Mouse (Mus musculus) myocyte (in vitro differentiated cells): ENCODE measurements around the gene Lmo7. TPM values are rescaled to one million over a fixed set of nuclear protein-coding genes. Genes with fewer than 3 reads are reported as not detected.

ENCODE experiments used
- H3K27me3 ChIP-seq: one replicate; pipeline ENCODE4 v1.6.1; 2011; ENCODE audit not compliant: control insufficient read depth, insufficient read depth, insufficient read length
- H3K36me3 ChIP-seq: one replicate; pipeline ENCODE4 v1.6.1; 2011; ENCODE audit not compliant: control insufficient read depth, insufficient read depth
- H3K4me2 ChIP-seq: one replicate; pipeline ENCODE4 v1.6.1; 2011; ENCODE audit warnings: low read depth, control low read depth
- H3K4me3 ChIP-seq: one replicate; pipeline ENCODE4 v1.5.1; 2011; ENCODE audit warnings: mild to moderate bottlenecking, control low read depth, moderate library complexity
- H3K79me2 ChIP-seq: one replicate; pipeline ENCODE4 v1.6.1; 2011; ENCODE audit not compliant: control insufficient read depth, insufficient read depth
- H3ac ChIP-seq: one replicate; pipeline ENCODE4 v1.6.1; 2011; ENCODE audit not compliant: control insufficient read depth, insufficient read length
- CEBPB ChIP-seq: IDR thresholded peaks from 2 replicates; pipeline ENCODE4 v1.6.1; 2011; ENCODE audit warnings: mild to moderate bottlenecking, moderate library complexity; ENCODE audit not compliant: poor library complexity, insufficient read depth, severe bottlenecking
- E2F4 ChIP-seq: IDR thresholded peaks from one replicate; pipeline ENCODE4 v1.6.1; 2011; ENCODE audit warnings: mild to moderate bottlenecking, control low read depth, moderate library complexity; ENCODE audit not compliant: insufficient read depth
- MAX ChIP-seq: IDR thresholded peaks from one replicate; pipeline ENCODE4 v1.6.1; 2011; ENCODE audit warnings: low read depth, mild to moderate bottlenecking, control low read depth
- MYOD1 ChIP-seq, 3 experiments: IDR thresholded peaks; one replicate each; pipeline ENCODE4 v1.6.1; 2011; ENCODE audit warnings: control low read depth in 2 of 3, low read depth in 2 of 3, mild to moderate bottlenecking in 2 of 3, moderate library complexity in 1 of 3; ENCODE audit not compliant: insufficient read length in 2 of 3, control insufficient read depth in 1 of 3
- MYOG ChIP-seq, 3 experiments: IDR thresholded peaks; one replicate each; pipeline ENCODE4 v1.6.1; 2011; ENCODE audit warnings: control low read depth in 2 of 3, low read depth in 2 of 3, mild to moderate bottlenecking in 2 of 3; ENCODE audit not compliant: insufficient read length in 2 of 3, control insufficient read depth in 1 of 3, insufficient read depth in 1 of 3
- POLR2A ChIP-seq: IDR thresholded peaks from one replicate; pipeline ENCODE4 v1.6.1; 2011; ENCODE audit warnings: low read depth, mild to moderate bottlenecking, control low read depth, moderate library complexity; ENCODE audit not compliant: insufficient read length
- POLR2AphosphoS2 ChIP-seq: IDR thresholded peaks from one replicate; pipeline ENCODE4 v1.6.1; 2011; ENCODE audit warnings: low read depth, control low read depth; ENCODE audit not compliant: insufficient read length
- REST ChIP-seq: IDR thresholded peaks from one replicate; pipeline ENCODE4 v1.6.1; 2011; ENCODE audit warnings: mild to moderate bottlenecking, control low read depth, moderate library complexity; ENCODE audit not compliant: insufficient read depth, insufficient read length
- SRF ChIP-seq: IDR thresholded peaks from one replicate; pipeline ENCODE4 v1.6.1; 2011; ENCODE audit warnings: low read depth; ENCODE audit not compliant: control insufficient read depth, insufficient read length
- TCF12 ChIP-seq: IDR thresholded peaks from one replicate; pipeline ENCODE4 v1.6.1; 2011; ENCODE audit warnings: mild to moderate bottlenecking, control low read depth; ENCODE audit not compliant: poor library complexity, insufficient read depth, severe bottlenecking
- TCF3 ChIP-seq: IDR thresholded peaks from one replicate; pipeline ENCODE4 v1.6.1; 2011; ENCODE audit warnings: low read depth, control low read depth; ENCODE audit not compliant: insufficient read length
- USF1 ChIP-seq: IDR thresholded peaks from one replicate; pipeline ENCODE4 v1.6.1; 2011; ENCODE audit warnings: low read depth, mild to moderate bottlenecking, control low read depth, moderate library complexity
- polyA plus RNA-seq: library from polyadenylated mRNA; unstranded; fragments of >200 nt; fragmentation: generic; extraction: Trizol; gene quantifications from one replicate; pipeline ENCODE4 v1.2.1, GENCODE M21; 2012; ENCODE audit warnings: missing spikeins

The Lmo7 gene
- polyA plus RNA-seq, 1 experiment, result 56.1 TPM

DNA sequence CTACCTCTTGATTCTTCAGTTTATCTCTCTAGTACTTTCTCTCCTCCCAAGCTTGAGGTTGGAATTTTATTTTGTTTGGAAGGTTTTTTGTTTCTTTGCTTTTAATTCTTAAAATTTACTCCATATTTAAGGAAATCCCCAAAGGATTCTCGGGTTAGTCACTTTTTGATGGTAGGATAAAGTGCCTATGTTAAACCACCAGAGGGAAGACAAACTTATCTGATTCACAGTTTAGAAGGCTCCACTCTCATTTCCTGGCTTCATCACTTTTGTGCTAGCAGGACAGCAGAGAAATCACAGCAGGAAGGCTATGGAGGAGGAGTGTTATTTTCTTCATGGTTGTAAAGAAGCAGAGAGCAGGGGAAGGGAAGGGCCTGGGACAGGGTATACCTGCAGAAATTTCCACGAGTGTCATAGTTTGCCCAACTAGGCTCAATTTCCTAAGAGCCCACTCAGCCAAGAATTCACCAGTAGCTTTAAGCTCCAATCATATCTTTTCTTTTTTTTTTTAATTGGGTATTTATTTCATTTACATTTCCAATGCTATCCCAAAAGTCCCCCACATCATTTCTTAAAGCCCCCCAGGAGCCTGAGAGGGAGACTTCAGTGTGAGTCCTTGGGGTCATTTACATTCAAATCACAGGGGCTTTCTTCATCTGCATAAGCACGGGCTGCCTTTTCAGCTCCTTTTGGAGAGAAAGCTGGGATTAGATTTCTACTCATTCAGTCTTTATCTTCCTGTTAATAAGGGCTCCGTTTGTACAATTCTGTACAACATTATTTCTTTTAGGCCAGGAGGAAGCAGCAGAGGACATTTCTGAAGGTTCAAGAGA is 46.8 kb downstream of the Lmo7 start:
- no peak for TF ChIP-seq TCF12
- no peak for TF ChIP-seq E2F4
- TF ChIP-seq USF1, result no peak
- no peak for TF ChIP-seq TCF3
- no peak for TF ChIP-seq MAX
- no peak for TF ChIP-seq MYOG (IDR thresholded peaks at IDR 0.05; ENCODE audit: control insufficient read depth in 1 of 3, insufficient read depth in 1 of 3, insufficient read length in 2 of 3, low read depth in 2 of 3)
- no peak for TF ChIP-seq POLR2A
- TF ChIP-seq REST, result no peak
- no peak for TF ChIP-seq CEBPB
- TF ChIP-seq MYOD1 (IDR thresholded peaks at IDR 0.05; ENCODE audit: control insufficient read depth in 1 of 3, insufficient read length in 2 of 3, low read depth in 2 of 3), result no peak

DNA sequence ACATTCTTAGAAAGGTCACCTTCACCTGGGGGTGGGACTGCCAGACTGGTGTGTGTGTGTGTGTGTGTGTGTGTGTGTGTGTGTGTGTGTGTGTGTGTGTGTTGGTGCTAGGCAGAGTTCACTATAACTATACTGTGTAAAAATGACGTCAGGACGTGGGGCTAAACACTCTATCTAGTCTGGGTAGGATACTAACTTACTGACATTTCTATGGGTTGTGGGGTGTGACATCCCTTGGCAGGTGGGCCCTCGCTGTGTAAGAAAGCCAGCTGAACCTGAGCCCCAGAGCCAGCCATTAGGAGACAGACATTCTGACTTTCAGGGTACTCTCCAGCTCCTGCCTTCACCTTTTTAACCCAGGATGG is 47.4 kb downstream of the Lmo7 start:
- Histone ChIP-seq H3K27me3 (no peaks in the 10 kb centered on the region), H3K79me2 (no peaks in the 10 kb centered on the region), H3K4me2 (no peak overlapping the region), H3ac (no peak overlapping the region), H3K4me3 (no peak overlapping the region), H3K36me3 (no peaks in the 10 kb centered on the region)
- no peak for TF ChIP-seq TCF12
- TF ChIP-seq USF1, result no peak
- no peak for TF ChIP-seq MAX
- TF ChIP-seq CEBPB, result no peak
- no peak for TF ChIP-seq MYOD1 (IDR thresholded peaks at IDR 0.05; ENCODE audit: control insufficient read depth in 1 of 3, insufficient read length in 2 of 3, low read depth in 2 of 3)
- no peak for TF ChIP-seq E2F4
- no peak for TF ChIP-seq POLR2AphosphoS2
- TF ChIP-seq POLR2A, result no peak
- TF ChIP-seq SRF, result no peak
- TF ChIP-seq REST, result no peak
- TF ChIP-seq TCF3, result no peak
- no peak for TF ChIP-seq MYOG (IDR thresholded peaks at IDR 0.05; ENCODE audit: control insufficient read depth in 1 of 3, insufficient read depth in 1 of 3, insufficient read length in 2 of 3, low read depth in 2 of 3)

More for the DNA sequence above, 46.8 kb downstream of the Lmo7 start:
- Histone ChIP-seq H3K36me3 (no peaks in the 10 kb centered on the region), H3K4me2 (no peak overlapping the region), H3K79me2 (no peaks in the 10 kb centered on the region), H3ac (no peak overlapping the region), H3K27me3 (no peaks in the 10 kb centered on the region), H3K4me3 (no peak overlapping the region)

DNA sequence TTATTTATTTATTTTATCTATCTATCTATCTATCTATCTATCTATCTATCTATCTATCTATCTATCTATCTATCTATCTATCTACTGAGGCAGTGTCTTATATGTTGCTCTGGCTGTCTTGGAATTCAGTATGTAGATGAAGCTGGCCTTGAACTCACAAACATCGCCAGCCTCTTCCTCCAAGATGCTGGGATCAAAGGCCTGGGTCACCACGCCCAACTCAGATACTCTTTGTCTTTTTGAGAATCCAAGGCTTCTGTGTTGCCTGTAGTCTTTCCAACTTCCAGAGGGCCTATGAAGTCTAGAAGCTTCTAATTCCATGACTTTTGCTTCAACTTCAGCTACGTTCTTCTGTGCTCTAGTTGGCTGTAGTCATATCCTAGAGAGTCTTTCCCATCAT is 48.7 kb downstream of the Lmo7 start:
- H3K4me3 ChIP-seq, result no peak overlapping the region
- no peak overlapping the region for H3ac ChIP-seq
- no peak overlapping the region for H3K4me2 ChIP-seq
- H3K79me2 ChIP-seq, result no peaks in the 10 kb centered on the region
- H3K27me3 ChIP-seq, result no peaks in the 10 kb centered on the region
- H3K36me3 ChIP-seq, result no peaks in the 10 kb centered on the region
- TF ChIP-seq E2F4 (no peak), TCF12 (no peak), USF1 (no peak), MYOG (IDR thresholded peaks at IDR 0.05; ENCODE audit: control insufficient read depth in 1 of 3, insufficient read depth in 1 of 3, insufficient read length in 2 of 3, low read depth in 2 of 3) (no peak), SRF (no peak), CEBPB (no peak), POLR2AphosphoS2 (no peak), MAX (no peak), REST (no peak), MYOD1 (IDR thresholded peaks at IDR 0.05; ENCODE audit: control insufficient read depth in 1 of 3, insufficient read length in 2 of 3, low read depth in 2 of 3) (no peak), TCF3 (no peak), POLR2A (no peak)

DNA sequence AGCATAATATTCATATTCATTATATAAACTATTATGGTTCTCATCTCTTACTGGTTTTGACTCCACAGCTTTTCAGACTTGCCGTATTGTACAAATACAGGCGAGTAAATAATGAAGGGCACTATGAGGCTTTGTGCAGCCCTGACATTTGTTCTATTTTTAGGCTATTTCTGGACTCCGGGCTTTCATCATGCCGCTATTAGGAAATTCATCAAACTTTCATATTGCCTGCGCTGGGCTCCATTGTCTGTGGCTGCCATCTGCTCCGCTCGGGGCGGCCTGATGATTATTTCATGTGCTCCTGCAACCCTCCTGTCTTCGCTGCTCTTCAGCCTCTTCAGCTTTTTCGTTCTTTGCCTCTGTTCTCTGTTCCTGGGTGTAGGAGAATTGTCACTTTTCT is 50.3 kb downstream of the Lmo7 start:
- Histone ChIP-seq H3K79me2 (no peaks in the 10 kb centered on the region), H3ac (no peak overlapping the region), H3K4me3 (no peak overlapping the region), H3K4me2 (no peak overlapping the region), H3K27me3 (no peaks in the 10 kb centered on the region), H3K36me3 (no peaks in the 10 kb centered on the region)
- TF ChIP-seq SRF (no peak), TCF3 (no peak), E2F4 (no peak), POLR2AphosphoS2 (no peak), MYOD1 (IDR thresholded peaks at IDR 0.05; ENCODE audit: control insufficient read depth in 1 of 3, insufficient read length in 2 of 3, low read depth in 2 of 3) (no peak), MYOG (IDR thresholded peaks at IDR 0.05; ENCODE audit: control insufficient read depth in 1 of 3, insufficient read depth in 1 of 3, insufficient read length in 2 of 3, low read depth in 2 of 3) (no peak), CEBPB (no peak), POLR2A (no peak), USF1 (no peak), MAX (no peak), TCF12 (no peak), REST (no peak)

DNA sequence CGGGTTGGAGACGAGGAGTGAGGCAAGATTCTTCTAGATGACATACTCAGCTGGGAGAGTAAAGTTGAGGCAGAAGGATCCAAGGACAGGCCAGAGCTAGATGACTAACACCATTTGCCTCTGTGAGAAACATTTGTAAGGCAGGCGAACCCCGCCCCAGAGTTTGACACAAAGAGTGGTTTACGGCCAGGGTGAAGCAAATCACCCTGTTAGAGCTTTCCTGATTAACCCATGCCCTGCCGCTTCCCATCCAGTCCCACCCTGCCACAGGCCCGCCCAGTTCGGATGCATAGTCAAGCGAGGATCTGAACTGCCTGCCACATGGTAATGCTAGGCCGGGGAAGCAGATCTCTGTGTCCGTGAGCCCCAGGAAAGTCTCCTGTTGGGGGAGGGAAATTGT is 51.5 kb downstream of the Lmo7 start:
- TF ChIP-seq MYOD1 (IDR thresholded peaks at IDR 0.05; ENCODE audit: control insufficient read depth in 1 of 3, insufficient read length in 2 of 3, low read depth in 2 of 3), result no peak
- Histone ChIP-seq H3K79me2 (no peaks in the 10 kb centered on the region), H3K27me3 (no peaks in the 10 kb centered on the region), H3K4me3 (no peak overlapping the region), H3K4me2 (no peak overlapping the region), H3K36me3 (no peaks in the 10 kb centered on the region), H3ac (no peak overlapping the region)
